Mouse (Mus musculus) midbrain, embryonic 16.5 days (tissue): Measurements from ENCODE around the gene Axl. TPM values are rescaled to one million over a fixed set of nuclear protein-coding genes. Genes with fewer than 3 reads are reported as not detected.
"Not testable (repeated sequence)": the region's sequence is repeated elsewhere in the genome, so short reads cannot be mapped to it uniquely, and the experiment has no call there.

ENCODE experiments used
- ATAC-seq: fragments of 200-750 bp; cut with Nextera tagmentation; 2 replicates; pipeline ENCODE4 v1.8.0; 2017; ENCODE audit warnings: moderate TSS enrichment
- H3K27ac ChIP-seq: fragments of 300-500 bp; sonication (generic); 2 replicates; pipeline ENCODE4 v1.5.1; 2014; ENCODE audit warnings: mild to moderate bottlenecking, low read length, mixed read lengths
- H3K27me3 ChIP-seq: fragments of 300-500 bp; sonication (generic); 2 replicates; pipeline ENCODE4 v1.6.1; 2014; ENCODE audit warnings: low read depth, low read length, mixed read lengths; ENCODE audit not compliant: control insufficient read depth, insufficient read depth
- H3K36me3 ChIP-seq: fragments of 300-500 bp; sonication (generic); 2 replicates; pipeline ENCODE4 v1.6.1; 2014; ENCODE audit warnings: mild to moderate bottlenecking, low read length, moderate library complexity, mixed read lengths; ENCODE audit not compliant: control insufficient read depth, insufficient read depth
- H3K4me1 ChIP-seq: fragments of 300-500 bp; sonication (generic); 2 replicates; pipeline ENCODE4 v1.6.1; 2014; ENCODE audit warnings: mild to moderate bottlenecking, low read length, mixed read lengths; ENCODE audit not compliant: control insufficient read depth, insufficient read depth
- H3K4me2 ChIP-seq: fragments of 300-500 bp; sonication (generic); 2 replicates; pipeline ENCODE4 v1.6.1; 2014; ENCODE audit warnings: mild to moderate bottlenecking, low read length, mixed read lengths
- H3K4me3 ChIP-seq: fragments of 300-500 bp; sonication (generic); 2 replicates; pipeline ENCODE4 v1.5.1; 2014; ENCODE audit warnings: low read depth, mild to moderate bottlenecking, low read length, moderate library complexity, mixed read lengths
- H3K9ac ChIP-seq: fragments of 300-500 bp; sonication (generic); 2 replicates; pipeline ENCODE4 v1.6.1; 2014; ENCODE audit warnings: low read depth, low read length, mixed read lengths
- H3K9me3 ChIP-seq: fragments of 300-500 bp; sonication (generic); replicated peaks from 2 replicates; pipeline ENCODE4 v1.6.1; 2014; ENCODE audit warnings: mild to moderate bottlenecking, low read length, mixed read lengths; ENCODE audit not compliant: control insufficient read depth, poor library complexity, severe bottlenecking
- WGBS: fragments of 180-500 bp; shearing (Covaris S2); extraction: QIAGEN DNeasy Blood & Tissue Kit; methylation state at CpG from one replicate; pipeline ENCODE4 v1.1.7; 2014; 5-methylcytosine and 5-hydroxymethylcytosine counted together
- polyA plus RNA-seq: library from polyadenylated mRNA; unstranded; fragments of >200 nt; fragmentation: Nextera tagmentation; extraction: Ambion mirVana; gene quantifications from 2 replicates; pipeline ENCODE4 v1.2.1, GENCODE M21; 2015

Axl gene
- polyA plus RNA-seq, 1 experiment from 2014 or later: 14.9 TPM

DNA sequence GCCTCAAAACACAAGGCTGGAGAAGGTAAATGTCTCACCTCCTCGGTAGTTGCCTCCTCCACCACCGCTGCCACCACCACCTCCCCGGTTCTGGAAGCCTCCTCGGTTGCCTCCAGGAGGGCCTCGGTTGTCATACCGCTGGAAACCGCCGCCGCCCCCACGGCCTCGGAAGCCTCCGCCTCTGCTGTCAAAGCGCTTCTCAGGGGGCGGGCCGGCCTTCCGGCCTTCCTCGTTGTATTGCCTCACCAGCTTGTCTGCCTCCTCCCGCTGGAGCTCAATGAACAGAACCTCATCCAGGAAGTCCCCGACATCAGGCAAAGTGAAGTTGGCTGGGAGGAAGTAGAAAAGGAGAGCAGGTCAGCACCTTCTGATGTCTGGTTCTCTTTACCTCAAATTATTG is 62.6 kb downstream of the Axl start:
- ATAC-seq: no peak
- Histone ChIP-seq H3K4me3 (no peak overlapping the region), H3K9me3 (no peaks in the 10 kb centered on the region), H3K36me3 (peaks cover 71% of the 10 kb centered on the region), H3K27ac (no peak overlapping the region), H3K4me2 (no peak overlapping the region), H3K9ac (no peak overlapping the region), H3K27me3 (no peaks in the 10 kb centered on the region), H3K4me1 (no peaks in the 10 kb centered on the region)
- 83% methylated on average over 19 of the region's 19 CpGs for WGBS

DNA sequence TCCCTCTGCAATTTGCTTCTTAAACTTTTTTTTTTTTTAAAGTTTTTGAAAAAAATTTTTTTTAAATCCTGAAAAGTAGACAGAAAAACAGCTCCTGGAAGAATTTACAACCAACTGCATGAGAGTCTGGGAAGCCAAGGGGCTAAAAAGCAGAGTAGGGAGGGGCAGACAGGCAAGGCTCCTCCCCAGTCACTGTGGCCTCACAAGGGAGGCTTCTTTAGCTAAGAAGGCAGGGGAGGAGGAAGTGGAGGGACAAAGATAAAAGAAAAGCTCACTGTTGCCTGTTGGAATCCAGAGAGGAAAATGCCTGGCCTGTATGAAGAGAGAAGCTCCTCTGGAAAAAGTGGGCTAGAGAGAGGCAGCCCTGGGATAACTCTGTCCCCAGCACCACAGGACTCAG is 66.7 kb downstream of the Axl start:
- not testable (repeated sequence) for H3K4me2 ChIP-seq, H3K4me3 ChIP-seq, ATAC-seq, H3K27ac ChIP-seq, H3K27me3 ChIP-seq, H3K9me3 ChIP-seq, H3K9ac ChIP-seq
- Histone ChIP-seq H3K36me3 (peaks cover 49% of the 10 kb centered on the region), H3K4me1 (peaks cover 16% of the 10 kb centered on the region)

DNA sequence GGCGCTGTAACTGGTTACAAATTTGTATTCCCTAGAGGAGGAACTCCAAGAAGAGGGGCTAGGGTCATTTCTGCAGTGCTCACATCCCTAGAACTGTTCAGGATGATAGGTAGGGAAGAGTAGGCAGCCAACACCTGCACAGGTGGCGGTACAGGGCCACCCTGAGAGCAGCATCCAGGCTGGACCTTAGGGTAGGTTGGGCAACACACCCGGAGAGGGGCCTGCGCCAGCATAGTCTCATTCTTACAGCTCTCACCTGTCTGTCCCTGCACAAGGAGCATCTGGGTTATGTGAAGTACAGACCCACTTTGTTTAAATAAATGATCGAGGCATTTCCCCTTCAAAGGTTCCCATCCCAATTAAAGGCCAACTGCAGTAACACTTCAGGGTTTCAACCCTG is 67.7 kb downstream of the Axl start:
- no peak for ATAC-seq
- Histone ChIP-seq H3K36me3 (peaks cover 48% of the 10 kb centered on the region), H3K27me3 (no peaks in the 10 kb centered on the region)

DNA sequence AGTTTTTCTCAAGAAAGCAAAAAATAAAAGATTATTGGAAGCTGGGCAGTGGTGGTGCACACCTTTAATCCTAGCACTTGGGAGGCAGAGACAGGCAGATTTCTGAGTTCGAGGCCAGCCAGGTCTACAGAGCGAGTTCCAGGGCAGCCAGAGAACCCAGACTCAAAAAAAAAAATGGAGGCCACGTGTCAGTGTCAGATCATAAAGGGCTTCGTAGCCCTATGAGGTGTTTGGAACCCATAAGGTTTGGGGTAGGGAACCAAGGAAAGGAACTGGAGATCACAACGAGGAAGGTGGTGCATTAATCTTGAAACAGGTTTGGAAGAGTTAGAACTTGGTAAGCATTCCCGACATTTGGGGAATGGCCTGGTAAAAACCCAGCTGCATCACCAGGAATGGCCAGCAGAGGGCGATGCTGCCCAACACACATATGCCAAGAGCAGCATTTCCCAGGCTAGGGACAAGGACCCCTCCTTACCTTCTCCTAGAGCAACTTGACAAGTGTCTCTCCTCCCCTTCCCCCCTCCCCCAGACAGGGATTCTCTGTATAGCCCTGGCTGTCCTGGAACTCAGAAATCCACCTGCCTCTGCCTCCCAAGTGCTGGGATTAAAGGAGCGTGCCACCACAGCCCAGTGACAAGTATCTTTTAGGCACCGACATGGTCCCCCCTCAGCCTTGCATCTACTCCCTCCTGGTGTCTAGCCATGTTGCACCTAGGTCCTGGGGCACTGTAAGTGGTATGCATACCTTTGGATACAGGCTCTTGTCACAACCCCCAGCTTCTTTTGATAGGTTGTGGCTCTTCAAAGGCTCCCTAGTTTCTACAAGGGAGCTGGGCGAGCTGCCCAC is 68.5 kb downstream of the Axl start:
- H3K4me3 ChIP-seq: no peak overlapping the region
- H3K9ac ChIP-seq: no peak overlapping the region
- H3K36me3 ChIP-seq: peaks cover 46% of the 10 kb centered on the region
- H3K27ac ChIP-seq: no peak overlapping the region
- WGBS: 64% methylated on average over 10 of the region's 10 CpGs
- no peaks in the 10 kb centered on the region for H3K27me3 ChIP-seq
- ATAC-seq: peak; percentile 27; the same call in 1 of the 2 replicates
- H3K9me3 ChIP-seq: no peaks in the 10 kb centered on the region
- peak overlapping the region; percentile 70; the same call in 1 of the 2 replicates for H3K4me2 ChIP-seq
- peaks cover 16% of the 10 kb centered on the region for H3K4me1 ChIP-seq

More for the DNA sequence above, 67.7 kb downstream of the Axl start:
- Histone ChIP-seq H3K4me3 (no peak overlapping the region), H3K4me2 (no peak overlapping the region), H3K4me1 (peaks cover 16% of the 10 kb centered on the region), H3K9me3 (no peaks in the 10 kb centered on the region), H3K9ac (no peak overlapping the region), H3K27ac (no peak overlapping the region)
- WGBS: 99% methylated on average over 5 of the region's 5 CpGs

DNA sequence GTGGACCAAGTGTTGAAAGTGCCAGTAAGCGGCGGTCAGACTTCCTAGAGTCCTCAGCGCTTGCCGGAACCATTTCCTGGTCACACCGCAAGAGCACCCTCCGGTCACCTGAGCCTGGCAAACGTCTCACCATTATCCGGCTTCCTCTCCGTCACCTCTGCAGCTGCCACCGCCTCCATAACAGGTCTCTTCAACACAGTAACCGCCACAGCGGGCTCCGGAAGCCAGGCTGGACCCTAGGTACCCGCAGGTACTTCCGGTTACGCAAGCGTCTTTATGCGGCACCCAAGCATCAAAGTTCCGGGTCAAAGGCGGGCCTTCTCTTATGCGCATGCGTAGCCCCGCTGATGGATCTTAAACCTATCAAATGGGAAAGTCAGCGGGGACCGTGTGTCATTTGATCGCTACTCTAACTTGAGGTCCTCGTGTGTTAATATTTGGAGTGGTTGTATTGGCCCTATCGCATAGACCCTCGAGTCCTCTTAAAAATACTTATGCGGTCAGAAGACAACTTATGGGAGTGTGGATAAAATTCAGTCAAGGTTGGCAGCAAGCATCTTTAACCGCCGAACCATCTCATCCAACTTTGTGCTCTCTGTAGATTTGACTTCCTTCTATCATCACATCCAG is 69.6 kb downstream of the Axl start, which contains the start of gene Ccdc97:
Gene Ccdc97 (minus strand): TSS at position 301 of the 630 bp plus-strand sequence.
- peak; percentile 87 for ATAC-seq
- H3K36me3 ChIP-seq: peaks cover 45% of the 10 kb centered on the region

DNA sequence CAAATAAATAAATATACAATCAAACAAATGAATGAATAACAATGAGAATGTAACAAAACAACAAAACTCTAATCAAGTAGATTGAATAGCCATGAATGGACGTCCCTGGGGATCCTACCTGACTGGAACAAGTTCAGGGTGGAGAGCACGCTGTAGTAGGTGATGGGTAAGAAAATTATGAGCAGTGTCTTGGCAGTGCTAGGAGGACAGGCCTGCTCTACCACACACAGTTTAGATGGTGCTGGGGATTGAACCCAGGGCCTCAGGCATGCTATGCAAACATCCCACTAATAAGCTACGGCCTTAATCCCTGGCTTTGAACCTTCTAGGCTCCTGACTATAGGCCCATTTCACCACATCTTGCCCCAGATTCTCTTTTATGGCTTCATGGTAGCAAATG is 71.0 kb downstream of the Axl start:
- Histone ChIP-seq H3K36me3 (peaks cover 38% of the 10 kb centered on the region), H3K9ac (no peak overlapping the region), H3K4me2 (peak overlapping the region; percentile 70; the same call in 1 of the 2 replicates), H3K4me3 (no peak overlapping the region), H3K4me1 (peaks cover 16% of the 10 kb centered on the region), H3K27ac (no peak overlapping the region), H3K9me3 (no peaks in the 10 kb centered on the region), H3K27me3 (no peaks in the 10 kb centered on the region)
- WGBS: 79% methylated on average over 3 of the region's 3 CpGs
- ATAC-seq: no peak

More for the DNA sequence above, 69.6 kb downstream of the Axl start, which contains the start of gene Ccdc97:
- Histone ChIP-seq H3K27me3 (no peaks in the 10 kb centered on the region), H3K27ac (peak within 1 kb of the TSS; percentile 82), H3K4me1 (peaks cover 16% of the 10 kb centered on the region), H3K4me3 (peak within 1 kb of the TSS; percentile 66), H3K9me3 (no peaks in the 10 kb centered on the region), H3K9ac (peak within 1 kb of the TSS; percentile 74), H3K4me2 (peak within 1 kb of the TSS; percentile 70)
- 4% methylated on average over 32 of the region's 32 CpGs for WGBS

DNA sequence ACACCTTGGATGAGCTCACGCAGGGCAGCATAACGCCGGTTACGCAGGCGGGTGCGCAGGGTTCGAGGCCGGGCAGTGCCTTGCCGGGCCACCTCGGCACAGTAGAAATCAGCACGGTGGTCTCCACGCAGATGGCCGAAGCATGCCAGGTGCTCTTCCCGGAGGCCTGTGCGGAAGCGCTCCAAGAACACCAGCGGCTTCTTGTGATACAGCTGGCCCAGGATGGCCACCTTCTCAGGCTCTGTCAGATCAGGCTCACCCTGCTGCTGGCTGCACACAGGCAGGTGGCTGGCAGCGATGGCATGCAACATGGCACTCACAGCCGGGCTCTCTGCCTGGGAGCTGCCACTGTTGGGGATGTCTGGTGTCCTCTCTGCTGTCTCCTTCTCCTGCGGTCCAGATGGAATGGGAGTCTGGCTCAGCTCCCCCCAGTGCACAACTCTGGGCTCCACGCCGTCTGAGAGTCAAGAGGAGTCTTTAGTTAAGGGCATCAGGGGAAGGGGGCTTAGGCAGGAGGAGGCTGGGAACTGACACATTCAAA is 72.7 kb downstream of the Axl start:
- no peak for ATAC-seq
- 95% methylated on average over 22 of the region's 22 CpGs for WGBS
- peaks cover 30% of the 10 kb centered on the region for H3K36me3 ChIP-seq

DNA sequence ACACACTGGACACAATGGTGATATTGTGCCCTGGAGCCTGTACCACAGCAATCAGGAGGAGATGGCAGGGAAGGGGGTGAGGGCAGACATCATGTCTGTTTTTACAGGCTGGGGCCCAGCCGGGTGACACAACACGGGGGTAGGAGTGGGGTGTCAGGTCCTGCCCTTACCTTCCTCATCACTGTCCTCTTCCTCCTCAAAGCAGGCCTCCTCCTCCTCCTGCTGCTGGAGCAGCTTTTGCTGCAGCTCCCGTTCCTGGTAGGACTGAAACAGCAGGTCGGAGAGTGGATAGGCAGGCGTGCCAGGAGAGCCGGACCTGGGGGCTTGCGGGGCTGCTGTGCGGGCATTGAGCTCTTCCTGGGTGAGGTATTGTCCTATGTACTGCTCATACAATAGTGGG is 73.9 kb downstream of the Axl start:
- 95% methylated on average over 8 of the region's 8 CpGs for WGBS
- H3K9me3 ChIP-seq: no peaks in the 10 kb centered on the region

More for the DNA sequence above, 72.7 kb downstream of the Axl start:
- no peaks in the 10 kb centered on the region for H3K27me3 ChIP-seq
- no peaks in the 10 kb centered on the region for H3K9me3 ChIP-seq
- H3K4me3 ChIP-seq: no peak overlapping the region
- H3K4me2 ChIP-seq: no peak overlapping the region
- no peak overlapping the region for H3K27ac ChIP-seq
- no peak overlapping the region for H3K9ac ChIP-seq
- H3K4me1 ChIP-seq: peaks cover 17% of the 10 kb centered on the region

DNA sequence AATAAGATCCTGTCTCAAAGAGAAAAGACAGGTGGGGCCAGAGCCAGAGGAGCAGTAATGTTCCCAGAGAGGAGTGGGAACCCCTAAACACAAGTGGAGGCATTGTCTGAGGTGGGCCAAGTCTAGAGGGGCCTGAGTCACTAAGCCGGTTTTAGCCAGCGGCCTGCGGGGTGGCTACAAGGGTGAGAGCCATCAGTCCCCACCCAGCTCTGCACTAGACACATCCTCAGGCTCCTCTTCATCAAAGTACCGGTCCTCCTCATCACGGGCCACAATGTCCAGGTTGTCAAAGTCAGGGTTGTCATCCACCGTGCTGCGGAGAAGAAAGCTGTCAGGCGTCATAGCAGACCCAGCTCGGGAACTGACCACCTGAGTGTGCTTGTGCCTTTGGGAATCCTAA is 75.7 kb downstream of the Axl start:
- no peaks in the 10 kb centered on the region for H3K27me3 ChIP-seq
- WGBS: 89% methylated on average over 9 of the region's 9 CpGs
- H3K4me2 ChIP-seq: no peak overlapping the region
- H3K9me3 ChIP-seq: no peaks in the 10 kb centered on the region
- peaks cover 27% of the 10 kb centered on the region for H3K36me3 ChIP-seq
- H3K4me3 ChIP-seq: no peak overlapping the region
- no peak overlapping the region for H3K27ac ChIP-seq
- ATAC-seq: no peak
- no peak overlapping the region for H3K9ac ChIP-seq
- H3K4me1 ChIP-seq: peaks cover 15% of the 10 kb centered on the region

More for the DNA sequence above, 73.9 kb downstream of the Axl start:
- Histone ChIP-seq H3K36me3 (peaks cover 27% of the 10 kb centered on the region), H3K27me3 (no peaks in the 10 kb centered on the region), H3K4me2 (no peak overlapping the region), H3K9ac (no peak overlapping the region), H3K27ac (no peak overlapping the region), H3K4me3 (no peak overlapping the region), H3K4me1 (peaks cover 26% of the 10 kb centered on the region)
- ATAC-seq: no peak
